ENCODE assay signal across 8 mouse cellular contexts in the genomic region with DNA sequence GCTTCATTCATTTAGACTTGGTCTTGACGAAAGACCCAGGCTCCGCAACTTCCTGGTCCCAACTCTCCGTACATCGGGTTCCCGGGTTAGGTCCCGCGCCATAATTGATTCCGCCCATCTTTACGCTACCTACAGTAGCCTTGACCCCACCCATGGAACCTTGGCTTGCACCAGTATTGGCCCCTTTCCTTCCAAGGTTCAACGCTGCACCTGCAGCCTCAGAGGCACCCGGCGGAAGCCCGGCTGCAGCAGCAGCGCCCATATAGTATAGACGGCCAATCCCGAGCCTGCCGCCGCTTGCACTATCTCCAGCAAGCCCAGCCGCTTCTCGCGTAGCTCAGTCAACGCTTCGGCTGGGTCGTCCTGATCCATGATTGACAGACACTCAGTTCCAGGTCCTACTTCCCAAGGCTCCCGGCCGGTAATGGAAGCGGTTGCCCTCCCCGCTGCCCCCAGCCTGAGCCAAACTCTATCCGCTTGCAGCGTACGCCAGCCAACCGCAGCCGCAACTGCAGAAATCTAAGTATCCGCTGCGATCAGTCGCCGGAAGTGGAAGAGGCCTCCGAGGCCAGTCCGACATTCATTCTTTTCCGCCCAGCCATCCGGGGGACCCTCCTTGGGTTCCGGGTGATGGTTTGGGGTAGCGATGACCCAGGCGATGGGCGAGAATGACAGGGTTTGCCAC. TPM values are rescaled to one million over a fixed set of nuclear protein-coding genes. Genes with fewer than 3 reads are reported as not detected.
DNase-seq lines count a peak whose midpoint lies in the region; ATAC-seq and TF ChIP-seq lines count a peak whose summit lies in the region.

No protein-coding gene starts in this region.

- ATAC-seq in monocyte, adult 5-6 weeks (replicated peaks; ENCODE audit: insufficient number of reproducible peaks, low FRiP score, low TSS enrichment, poor library complexity, severe bottlenecking) = peak; percentile 76

- WGBS in liver, adult 2 months = under 1% methylated on average over 45 of the region's 45 CpGs

- H3K27ac ChIP-seq in bone marrow macrophage, adult 2 months (ENCODE audit: insufficient read depth, low read depth, low read length) = peak overlapping the region; percentile 84
- peak overlapping the region; percentile 86 for H3K27ac ChIP-seq in embryonic fibroblast, embryonic 13.5 days (ENCODE audit: insufficient read depth, low read length)
- peak overlapping the region; percentile 65 for H3K27ac ChIP-seq in liver, adult 2 months (replicated peaks; ENCODE audit: insufficient read depth, low read depth, low read length)

- H3K4me1 ChIP-seq in bone marrow macrophage, adult 2 months (ENCODE audit: control insufficient read depth, insufficient read depth, low read length) = peaks cover 19% of the 10 kb centered on the region
- H3K4me1 ChIP-seq in embryonic fibroblast, embryonic 13.5 days (ENCODE audit: control insufficient read depth, insufficient read depth, low read length) = peaks cover 7% of the 10 kb centered on the region; the same call in 1 of the 2 replicates
- H3K4me1 ChIP-seq in liver, adult 2 months (ENCODE audit: control insufficient read depth, insufficient read depth, low read length) = peaks cover 5% of the 10 kb centered on the region; the same call in 1 of the 2 replicates

- DNase-seq in A20 (ENCODE audit: low read depth, low spot score) = peak; percentile 94
- DNase-seq in heart, adult 9 months (ENCODE audit: low spot score in 2 of 2) = peak; percentile 82 to 83
- peak; percentile 81 for DNase-seq in kidney, adult 9 months
- peak; percentile 63 for DNase-seq in liver, adult 2 months (ENCODE audit: extremely low read depth, low read depth, low spot score)
- peak; percentile 84 to 85 for DNase-seq in spleen, postnatal 36 days (ENCODE audit: low spot score in 2 of 2)

- TF ChIP-seq CTCF in bone marrow macrophage, adult 2 months (IDR thresholded peaks at IDR 0.05; ENCODE audit: low read depth, low read length) = no peak
- no peak for TF ChIP-seq CTCF in embryonic fibroblast, embryonic 13.5 days (IDR thresholded peaks at IDR 0.05; ENCODE audit: borderline replicate concordance, insufficient read depth, low read length)
- TF ChIP-seq CTCF in liver, adult 2 months (IDR thresholded peaks at IDR 0.05; ENCODE audit: low read depth, low read length) = no peak

- H3K36me3 ChIP-seq in liver, adult 2 months (ENCODE audit: control insufficient read depth, insufficient read depth, low read length) = no peaks in the 10 kb centered on the region

- H3K79me2 ChIP-seq in liver, adult 2 months (ENCODE audit: control insufficient read depth, insufficient read depth, low read length) = no peaks in the 10 kb centered on the region

- H3K27me3 ChIP-seq in liver, adult 2 months (ENCODE audit: control insufficient read depth, insufficient read depth, low read length) = no peaks in the 10 kb centered on the region

- peak overlapping the region; percentile 84 for H3K9ac ChIP-seq in liver, adult 2 months (ENCODE audit: low read depth, low read length)

- no peak for TF ChIP-seq POLR2A in bone marrow macrophage, adult 2 months (IDR thresholded peaks at IDR 0.05; ENCODE audit: borderline replicate concordance, low read depth, low read length)
- TF ChIP-seq POLR2A in embryonic fibroblast, embryonic 13.5 days (IDR thresholded peaks at IDR 0.05; ENCODE audit: low read depth, low read length) = peak; percentile 92
- peak; percentile 59 for TF ChIP-seq POLR2A in liver, adult 2 months (IDR thresholded peaks at IDR 0.05; ENCODE audit: extremely low read depth, insufficient read depth, low read length)

- H3K4me3 ChIP-seq in bone marrow macrophage, adult 2 months (ENCODE audit: insufficient read depth, low read length) = peak overlapping the region; percentile 68
- peak overlapping the region; percentile 55 for H3K4me3 ChIP-seq in embryonic fibroblast, embryonic 13.5 days (ENCODE audit: insufficient read depth, low read length)
- peak overlapping the region; percentile 91 for H3K4me3 ChIP-seq in liver, adult 2 months (ENCODE audit: insufficient read depth, low read depth, low read length)

RNA-seq across cellular contexts. Expression of gene Fam173a, which starts 0.7 kb away (rescaled TPM):
- 64.5 and 70.6 TPM in 2 replicates for polyA plus RNA-seq in bone marrow macrophage, adult 2 months (2012; ENCODE audit: insufficient read depth, insufficient read length, missing spikeins)
- polyA plus RNA-seq in embryonic fibroblast, embryonic 13.5 days (2011; ENCODE audit: insufficient read length, low read depth, missing spikeins) = 25.4 and 26.4 TPM in 2 replicates
- total RNA-seq in liver, adult 2 months (2014; rRNA removed) = 55.0 and 69.3 TPM in 2 replicates
- 89.3 and 106 TPM in 2 replicates for polyA plus RNA-seq in liver, adult 2 months (2012; rRNA removed)
- total RNA-seq in monocyte, adult 5-6 weeks (2017) = 30.7 to 53.7 TPM (median 38.7 TPM) in 3 replicates

RNA-seq across cellular contexts. Expression of gene AC134908.4, which starts 3.5 kb away (rescaled TPM):
- polyA plus RNA-seq in bone marrow macrophage, adult 2 months (2012; ENCODE audit: insufficient read depth, insufficient read length, missing spikeins) = not detected in 2 replicates
- 2.0 TPM in 1 of 2 replicates, not detected in the other for polyA plus RNA-seq in embryonic fibroblast, embryonic 13.5 days (2011; ENCODE audit: insufficient read length, low read depth, missing spikeins)
- 0.28 and 0.54 TPM in 2 replicates for total RNA-seq in liver, adult 2 months (2014; rRNA removed)
- polyA plus RNA-seq in liver, adult 2 months (2012; rRNA removed) = 0.35 and 0.37 TPM in 2 replicates
- not detected in 3 replicates for total RNA-seq in monocyte, adult 5-6 weeks (2017)

RNA-seq across cellular contexts. Expression of gene Metrn, which starts 5.0 kb away (rescaled TPM):
- 13.1 and 14.6 TPM in 2 replicates for polyA plus RNA-seq in bone marrow macrophage, adult 2 months (2012; ENCODE audit: insufficient read depth, insufficient read length, missing spikeins)
- polyA plus RNA-seq in embryonic fibroblast, embryonic 13.5 days (2011; ENCODE audit: insufficient read length, low read depth, missing spikeins) = 24.8 and 33.5 TPM in 2 replicates
- total RNA-seq in liver, adult 2 months (2014; rRNA removed) = 11.7 and 22.2 TPM in 2 replicates
- 21.6 and 37.1 TPM in 2 replicates for polyA plus RNA-seq in liver, adult 2 months (2012; rRNA removed)
- 5.1 to 6.4 TPM (median 6.1 TPM) in 3 replicates for total RNA-seq in monocyte, adult 5-6 weeks (2017)

RNA-seq across cellular contexts. Expression of gene Ccdc78, which starts 5.6 kb away (rescaled TPM):
- not detected in 2 replicates for polyA plus RNA-seq in bone marrow macrophage, adult 2 months (2012; ENCODE audit: insufficient read depth, insufficient read length, missing spikeins)
- polyA plus RNA-seq in embryonic fibroblast, embryonic 13.5 days (2011; ENCODE audit: insufficient read length, low read depth, missing spikeins) = not detected in 2 replicates
- total RNA-seq in liver, adult 2 months (2014; rRNA removed) = not detected in 2 replicates
- polyA plus RNA-seq in liver, adult 2 months (2012; rRNA removed) = 0.06 TPM in 1 of 2 replicates, not detected in the other
- not detected in 3 replicates for total RNA-seq in monocyte, adult 5-6 weeks (2017)

RNA-seq across cellular contexts. Expression of gene Haghl, which starts 6.5 kb away (rescaled TPM):
- 30.4 and 31.0 TPM in 2 replicates for polyA plus RNA-seq in bone marrow macrophage, adult 2 months (2012; ENCODE audit: insufficient read depth, insufficient read length, missing spikeins)
- polyA plus RNA-seq in embryonic fibroblast, embryonic 13.5 days (2011; ENCODE audit: insufficient read length, low read depth, missing spikeins) = 18.1 and 23.8 TPM in 2 replicates
- total RNA-seq in liver, adult 2 months (2014; rRNA removed) = 6.0 and 6.7 TPM in 2 replicates
- 11.2 and 14.1 TPM in 2 replicates for polyA plus RNA-seq in liver, adult 2 months (2012; rRNA removed)
- 16.0 to 49.1 TPM (median 25.3 TPM) in 3 replicates for total RNA-seq in monocyte, adult 5-6 weeks (2017)

Comparison
In these comparisons a context has a peak if more than half of its experiments do, and no peak if none do; other contexts are left out.
1. Peak in every context shown above with its lines: DNase-seq, ATAC-seq, H3K4me3 ChIP-seq and H3K27ac ChIP-seq.